Mouse (Mus musculus): ENCODE measurements around the gene Vps37c. TPM values are rescaled to one million over a fixed set of nuclear protein-coding genes. Genes with fewer than 3 reads are reported as not detected.

The Vps37c gene
- total and polyA plus RNA-seq, 2 experiments from 2014 or later = 23.0 to 42.1 TPM

GRCm38 (mm10) chr19:10761794-10762415, 73.4 kb downstream of the Vps37c start:
- no peak for ATAC-seq (ENCODE audit: insufficient read depth, low read depth)
- Histone ChIP-seq H3K9me3 (replicated peaks; ENCODE audit: control insufficient read depth, low read length) (no peaks in the 10 kb centered on the region), H3K27me3 (ENCODE audit: control insufficient read depth, insufficient read depth, low read length) (no peaks in the 10 kb centered on the region), H3K4me1 (ENCODE audit: control insufficient read depth, insufficient read depth) (peaks cover 23% of the 10 kb centered on the region), H3K4me2 (ENCODE audit: low read depth, low read length) (no peak overlapping the region), H3K27ac (ENCODE audit: low read depth) (no peak overlapping the region), H3K36me3 (replicated peaks; ENCODE audit: control insufficient read depth, insufficient read depth, low read length) (no peaks in the 10 kb centered on the region), H3K4me3 (ENCODE audit: low read depth, low read length) (no peak overlapping the region), H3K9ac (replicated peaks; ENCODE audit: low read depth, low read length) (no peak overlapping the region)
- no peak for DNase-seq (ENCODE audit: low spot score)
- TF ChIP-seq CTCF (IDR thresholded peaks at IDR 0.05; ENCODE audit: low read depth) (no peak), EP300 (IDR thresholded peaks at IDR 0.05; ENCODE audit: low read depth) (no peak)
- 81% methylated on average over 8 of the region's 8 CpGs for WGBS

GRCm38 (mm10) chr19:10762468-10762867, 73.9 kb downstream of the Vps37c start:
- H3K4me3 ChIP-seq (ENCODE audit: low read depth, low read length) = no peak overlapping the region
- H3K4me2 ChIP-seq (ENCODE audit: low read depth, low read length) = no peak overlapping the region
- H3K27ac ChIP-seq (ENCODE audit: low read depth) = no peak overlapping the region
- peaks cover 23% of the 10 kb centered on the region for H3K4me1 ChIP-seq (ENCODE audit: control insufficient read depth, insufficient read depth)
- ATAC-seq (ENCODE audit: insufficient read depth, low read depth) = no peak
- DNase-seq (ENCODE audit: low spot score) = no peak
- H3K27me3 ChIP-seq (ENCODE audit: control insufficient read depth, insufficient read depth, low read length) = no peaks in the 10 kb centered on the region
- TF ChIP-seq CTCF (IDR thresholded peaks at IDR 0.05; ENCODE audit: low read depth) (no peak), EP300 (IDR thresholded peaks at IDR 0.05; ENCODE audit: low read depth) (no peak)
- H3K36me3 ChIP-seq (replicated peaks; ENCODE audit: control insufficient read depth, insufficient read depth, low read length) = no peaks in the 10 kb centered on the region
- no peaks in the 10 kb centered on the region for H3K9me3 ChIP-seq (replicated peaks; ENCODE audit: control insufficient read depth, low read length)
- WGBS = 78% methylated on average over 6 of the region's 6 CpGs
- no peak overlapping the region for H3K9ac ChIP-seq (replicated peaks; ENCODE audit: low read depth, low read length)

- TF ChIP-seq EP300 (IDR thresholded peaks at IDR 0.05; ENCODE audit: low read depth) = no peak
- TF ChIP-seq CTCF (IDR thresholded peaks at IDR 0.05; ENCODE audit: low read depth) = no peak
- 78% methylated on average over 21 of the region's 21 CpGs for WGBS
- ATAC-seq (ENCODE audit: insufficient read depth, low read depth) (no peak), DNase-seq (ENCODE audit: low spot score) (no peak)
- H3K4me1 ChIP-seq (ENCODE audit: control insufficient read depth, insufficient read depth) = peaks cover 24% of the 10 kb centered on the region
- no peak overlapping the region for H3K9ac ChIP-seq (replicated peaks; ENCODE audit: low read depth, low read length)
- H3K4me2 ChIP-seq (ENCODE audit: low read depth, low read length) = no peak overlapping the region
- no peak overlapping the region for H3K27ac ChIP-seq (ENCODE audit: low read depth)
- H3K27me3 ChIP-seq (ENCODE audit: control insufficient read depth, insufficient read depth, low read length) = no peaks in the 10 kb centered on the region
- H3K4me3 ChIP-seq (ENCODE audit: low read depth, low read length) = no peak overlapping the region
- H3K9me3 ChIP-seq (replicated peaks; ENCODE audit: control insufficient read depth, low read length) = no peaks in the 10 kb centered on the region
- no peaks in the 10 kb centered on the region for H3K36me3 ChIP-seq (replicated peaks; ENCODE audit: control insufficient read depth, insufficient read depth, low read length)
Observed at GRCm38 (mm10) chr19:10763381-10764031, 75.0 kb downstream of the Vps37c start.

Other genes starting within 250 kb of the Vps37c start
- 1.9 TPM in 1 of 2 replicates, not detected in the other for gene Lrrc10b, start 231.3 kb upstream of the Vps37c start, total RNA-seq (2014; rRNA removed; ENCODE audit: low replicate concordance)
- 0.08 and 0.18 TPM in 2 replicates for gene Lrrc10b, start 231.3 kb upstream of the Vps37c start, polyA plus RNA-seq (2015; fragmentation: Nextera tagmentation; extraction: Ambion mirVana)
- 0.19 TPM in 1 of 2 replicates, not detected in the other for gene Ppp1r32, start 205.8 kb upstream of the Vps37c start, total RNA-seq (2014; rRNA removed; ENCODE audit: low replicate concordance)
- 0.14 TPM in 2 replicates for gene Ppp1r32, start 205.8 kb upstream of the Vps37c start, polyA plus RNA-seq (2015; fragmentation: Nextera tagmentation; extraction: Ambion mirVana)
- gene Cpsf7, start 163.5 kb upstream of the Vps37c start, total RNA-seq (2014; rRNA removed; ENCODE audit: low replicate concordance) = 18.4 and 51.4 TPM in 2 replicates
- gene Cpsf7, start 163.5 kb upstream of the Vps37c start, polyA plus RNA-seq (2015; fragmentation: Nextera tagmentation; extraction: Ambion mirVana) = 14.2 and 14.8 TPM in 2 replicates
- gene Sdhaf2, start 162.6 kb upstream of the Vps37c start, total RNA-seq (2014; rRNA removed; ENCODE audit: low replicate concordance) = 50.6 and 66.2 TPM in 2 replicates
- 56.1 and 56.9 TPM in 2 replicates for gene Sdhaf2, start 162.6 kb upstream of the Vps37c start, polyA plus RNA-seq (2015; fragmentation: Nextera tagmentation; extraction: Ambion mirVana)
- 10.2 and 12.9 TPM in 2 replicates for gene Tmem216, start 132.5 kb upstream of the Vps37c start, total RNA-seq (2014; rRNA removed; ENCODE audit: low replicate concordance)
- gene Tmem216, start 132.5 kb upstream of the Vps37c start, polyA plus RNA-seq (2015; fragmentation: Nextera tagmentation; extraction: Ambion mirVana) = 12.7 and 13.2 TPM in 2 replicates
- 11.9 and 22.7 TPM in 2 replicates for gene Cyb561a3, start 111.6 kb upstream of the Vps37c start, total RNA-seq (2014; rRNA removed; ENCODE audit: low replicate concordance)
- 13.7 and 15.5 TPM in 2 replicates for gene Cyb561a3, start 111.6 kb upstream of the Vps37c start, polyA plus RNA-seq (2015; fragmentation: Nextera tagmentation; extraction: Ambion mirVana)
- gene Tmem138, start 111.4 kb upstream of the Vps37c start, total RNA-seq (2014; rRNA removed; ENCODE audit: low replicate concordance) = 6.7 and 8.1 TPM in 2 replicates
- gene Tmem138, start 111.4 kb upstream of the Vps37c start, polyA plus RNA-seq (2015; fragmentation: Nextera tagmentation; extraction: Ambion mirVana) = 11.9 and 12.1 TPM in 2 replicates
- 298 and 349 TPM in 2 replicates for gene Ddb1, start 83.4 kb upstream of the Vps37c start, total RNA-seq (2014; rRNA removed; ENCODE audit: low replicate concordance)
- gene Ddb1, start 83.4 kb upstream of the Vps37c start, polyA plus RNA-seq (2015; fragmentation: Nextera tagmentation; extraction: Ambion mirVana) = 130 and 137 TPM in 2 replicates
- 2.7 and 3.0 TPM in 2 replicates for gene Tkfc, start 83.1 kb upstream of the Vps37c start, total RNA-seq (2014; rRNA removed; ENCODE audit: low replicate concordance)
- 5.9 and 7.7 TPM in 2 replicates for gene Tkfc, start 83.1 kb upstream of the Vps37c start, polyA plus RNA-seq (2015; fragmentation: Nextera tagmentation; extraction: Ambion mirVana)
- 0.19 and 4.7 TPM in 2 replicates for gene Vwce, start 54.5 kb upstream of the Vps37c start, total RNA-seq (2014; rRNA removed; ENCODE audit: low replicate concordance)
- gene Vwce, start 54.5 kb upstream of the Vps37c start, polyA plus RNA-seq (2015; fragmentation: Nextera tagmentation; extraction: Ambion mirVana) = 0.22 and 0.23 TPM in 2 replicates
- not detected in 2 replicates for gene Pga5, start 10.7 kb upstream of the Vps37c start, total RNA-seq (2014; rRNA removed; ENCODE audit: low replicate concordance)
- gene Pga5, start 10.7 kb upstream of the Vps37c start, polyA plus RNA-seq (2015; fragmentation: Nextera tagmentation; extraction: Ambion mirVana) = not detected in 2 replicates
- gene Cd5, start 50.3 kb downstream of the Vps37c start, total RNA-seq (2014; rRNA removed; ENCODE audit: low replicate concordance) = 3.2 TPM in 1 of 2 replicates, not detected in the other
- gene Cd5, start 50.3 kb downstream of the Vps37c start, polyA plus RNA-seq (2015; fragmentation: Nextera tagmentation; extraction: Ambion mirVana) = 0.12 and 0.23 TPM in 2 replicates
- gene Cd6, start 141.3 kb downstream of the Vps37c start, total RNA-seq (2014; rRNA removed; ENCODE audit: low replicate concordance) = 3.6 TPM in 1 of 2 replicates, not detected in the other
- not detected in 2 replicates for gene Cd6, start 141.3 kb downstream of the Vps37c start, polyA plus RNA-seq (2015; fragmentation: Nextera tagmentation; extraction: Ambion mirVana)
- gene Slc15a3, start 151.0 kb downstream of the Vps37c start, total RNA-seq (2014; rRNA removed; ENCODE audit: low replicate concordance) = 0.46 and 2.7 TPM in 2 replicates
- 0.43 and 0.59 TPM in 2 replicates for gene Slc15a3, start 151.0 kb downstream of the Vps37c start, polyA plus RNA-seq (2015; fragmentation: Nextera tagmentation; extraction: Ambion mirVana)
- 69.1 and 71.7 TPM in 2 replicates for gene Tmem132a, start 181.2 kb downstream of the Vps37c start, total RNA-seq (2014; rRNA removed; ENCODE audit: low replicate concordance)
- 19.3 and 19.5 TPM in 2 replicates for gene Tmem132a, start 181.2 kb downstream of the Vps37c start, polyA plus RNA-seq (2015; fragmentation: Nextera tagmentation; extraction: Ambion mirVana)
- 80.6 and 99.8 TPM in 2 replicates for gene Tmem109, start 193.3 kb downstream of the Vps37c start, total RNA-seq (2014; rRNA removed; ENCODE audit: low replicate concordance)
- gene Tmem109, start 193.3 kb downstream of the Vps37c start, polyA plus RNA-seq (2015; fragmentation: Nextera tagmentation; extraction: Ambion mirVana) = 85.8 and 90.9 TPM in 2 replicates
- gene Prpf19, start 206.5 kb downstream of the Vps37c start, total RNA-seq (2014; rRNA removed; ENCODE audit: low replicate concordance) = 362 and 463 TPM in 2 replicates
- gene Prpf19, start 206.5 kb downstream of the Vps37c start, polyA plus RNA-seq (2015; fragmentation: Nextera tagmentation; extraction: Ambion mirVana) = 33.0 and 36.8 TPM in 2 replicates
- not detected in 2 replicates for gene Zp1, start 231.9 kb downstream of the Vps37c start, total RNA-seq (2014; rRNA removed; ENCODE audit: low replicate concordance)
- gene Zp1, start 231.9 kb downstream of the Vps37c start, polyA plus RNA-seq (2015; fragmentation: Nextera tagmentation; extraction: Ambion mirVana) = 0.19 TPM in 1 of 2 replicates, not detected in the other
- 0.11 and 0.39 TPM in 2 replicates for gene Ptgdr2, start 248.4 kb downstream of the Vps37c start, total RNA-seq (2014; rRNA removed; ENCODE audit: low replicate concordance)
- 0.04 and 0.07 TPM in 2 replicates for gene Ptgdr2, start 248.4 kb downstream of the Vps37c start, polyA plus RNA-seq (2015; fragmentation: Nextera tagmentation; extraction: Ambion mirVana)

All from heart, postnatal 0 days (tissue).